Mouse (Mus musculus) liver, postnatal 0 days (tissue): ENCODE measurements around the gene Fam166a. TPM values are rescaled to one million over a fixed set of nuclear protein-coding genes. Genes with fewer than 3 reads are reported as not detected.
"Not testable (repeated sequence)": the region's sequence is repeated elsewhere in the genome, so short reads cannot be mapped to it uniquely, and the experiment has no call there.

Source experiments
- ATAC-seq: fragments of 200-750 bp; cut with Nextera tagmentation; 2 replicates; pipeline ENCODE4 v1.8.0; 2017; ENCODE audit warnings: mild to moderate bottlenecking, moderate library complexity
- DNase-seq: peaks from one replicate; pipeline ENCODE4 v3.0.0-alpha.2; 2016
- H3K27ac ChIP-seq: fragments of 300-500 bp; sonication (generic); 2 replicates; pipeline ENCODE4 v1.5.1; 2014; ENCODE audit warnings: antibody characterized with exemption, moderate library complexity, mild to moderate bottlenecking, low read depth
- H3K27me3 ChIP-seq: fragments of 300-500 bp; sonication (generic); 2 replicates; pipeline ENCODE4 v1.6.1; 2014; ENCODE audit warnings: low read length, control low read depth, mixed read lengths; ENCODE audit not compliant: insufficient read depth
- H3K36me3 ChIP-seq: fragments of 300-500 bp; sonication (generic); replicated peaks from 2 replicates; pipeline ENCODE4 v1.6.1; 2014; ENCODE audit warnings: mild to moderate bottlenecking, control low read depth, low read length, moderate library complexity, mixed read lengths; ENCODE audit not compliant: insufficient read depth
- H3K4me1 ChIP-seq: fragments of 300-500 bp; sonication (generic); 2 replicates; pipeline ENCODE4 v1.6.1; 2014; ENCODE audit warnings: antibody characterized with exemption, mild to moderate bottlenecking, control low read depth; ENCODE audit not compliant: insufficient read depth
- H3K4me2 ChIP-seq: fragments of 300-500 bp; sonication (generic); 2 replicates; pipeline ENCODE4 v1.6.1; 2014; ENCODE audit warnings: low read depth, mild to moderate bottlenecking, low read length, moderate library complexity, mixed read lengths
- H3K4me3 ChIP-seq: fragments of 300-500 bp; sonication (generic); 2 replicates; pipeline ENCODE4 v1.5.1; 2014; ENCODE audit warnings: low read depth, low read length
- H3K9ac ChIP-seq: fragments of 300-500 bp; sonication (generic); replicated peaks from 2 replicates; pipeline ENCODE4 v1.6.1; 2014; ENCODE audit warnings: mild to moderate bottlenecking, moderate library complexity
- H3K9me3 ChIP-seq: fragments of 300-500 bp; sonication (generic); 2 replicates; pipeline ENCODE4 v1.6.1; 2016; ENCODE audit warnings: mild to moderate bottlenecking, control low read depth, low read length, mixed read lengths
- CTCF ChIP-seq: sonication (generic); IDR thresholded peaks from 2 replicates; pipeline ENCODE4 v1.5.1; 2016; ENCODE audit warnings: antibody characterized with exemption, low read depth
- EP300 ChIP-seq: IDR thresholded peaks from 2 replicates; pipeline ENCODE4 v1.6.1; 2016; ENCODE audit warnings: antibody characterized with exemption, low read depth, mild to moderate bottlenecking
- WGBS: fragments of 180-500 bp; shearing (Covaris S2); extraction: QIAGEN DNeasy Blood & Tissue Kit; methylation state at CpG from one replicate; pipeline ENCODE4 v1.1.7; 2014; ENCODE audit not compliant: insufficient replicate concordance; 5-methylcytosine and 5-hydroxymethylcytosine counted together
- polyA plus RNA-seq: library from polyadenylated mRNA; unstranded; fragments of >200 nt; fragmentation: Nextera tagmentation; extraction: Ambion mirVana; gene quantifications from 2 replicates; pipeline ENCODE4 v1.2.1, GENCODE M21; 2015

Gene Fam166a
- polyA plus RNA-seq, 1 experiment from 2014 or later, result not detected

DNA sequence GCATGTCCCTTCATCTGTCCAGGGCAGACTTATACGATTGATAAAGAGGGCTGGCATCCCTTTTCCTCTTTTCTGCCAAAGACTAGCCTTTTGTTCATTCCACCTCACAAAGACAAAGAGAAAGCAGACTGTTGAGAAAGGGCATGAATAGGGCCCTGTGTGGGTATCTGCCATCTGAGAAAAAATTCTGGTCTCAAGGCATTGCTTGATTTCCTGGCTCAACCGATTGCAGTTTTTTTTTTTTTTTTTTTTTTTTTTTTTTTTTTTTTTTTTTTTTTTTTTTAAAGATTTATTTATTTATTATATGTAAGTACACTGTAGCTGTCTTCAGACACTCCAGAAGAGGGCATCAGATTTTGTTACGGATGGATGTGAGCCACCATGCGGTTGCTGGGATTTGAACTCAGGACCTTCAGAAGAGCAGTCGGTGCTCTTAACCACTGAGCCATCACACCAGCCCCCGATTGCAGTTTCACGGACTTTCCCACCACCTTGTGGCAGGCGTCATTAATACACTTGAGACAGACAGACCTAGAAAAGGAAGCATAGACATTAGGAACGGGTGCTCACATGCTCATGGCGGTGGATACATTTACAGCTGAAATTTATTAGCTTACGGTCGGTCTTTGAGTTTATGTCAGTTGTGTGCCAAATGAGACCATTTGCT lies 38.0 kb downstream of the Fam166a start:
- Histone ChIP-seq H3K27ac (0 out of 2 replicates have a peak overlapping the region, but pooled peaks have one; percentile 89), H3K4me2 (peak overlapping the region; percentile 88), H3K4me3 (peak overlapping the region; percentile 88), H3K9ac (peak overlapping the region; percentile 88; the same call in 1 of the 2 replicates), H3K4me1 (peaks cover 14% of the 10 kb centered on the region)
- not testable (repeated sequence) for H3K9me3 ChIP-seq, H3K36me3 ChIP-seq, H3K27me3 ChIP-seq
- 41% methylated on average over 10 of the region's 12 CpGs for WGBS
- TF ChIP-seq CTCF, result peak; percentile 60
- ATAC-seq (0 out of 2 replicates have a peak, but pooled peaks have one; percentile 16), DNase-seq (peak; percentile 68)

DNA sequence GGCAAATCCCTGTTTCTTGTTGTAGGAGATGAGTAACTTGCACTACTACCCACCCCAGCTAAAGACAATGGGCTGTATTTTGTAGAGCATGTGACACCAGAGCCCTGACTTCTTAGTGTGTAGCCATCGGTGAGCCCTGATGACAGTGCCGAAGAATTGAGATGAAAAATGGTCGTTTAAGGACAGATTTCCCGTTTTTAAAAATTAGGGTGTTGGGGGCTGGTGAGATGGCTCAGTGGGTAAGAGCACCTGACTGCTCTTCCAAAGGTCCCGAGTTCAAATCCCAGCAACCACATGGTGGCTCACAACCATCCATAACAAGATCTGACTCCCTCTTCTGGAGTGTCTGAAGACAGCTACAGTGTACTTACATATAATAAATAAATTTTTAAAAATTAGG lies 38.7 kb downstream of the Fam166a start:
- H3K9me3 ChIP-seq, H3K36me3 ChIP-seq, DNase-seq, H3K4me2 ChIP-seq, H3K27me3 ChIP-seq, H3K27ac ChIP-seq, H3K9ac ChIP-seq, ATAC-seq, H3K4me3 ChIP-seq: not testable (repeated sequence)
- H3K4me1 ChIP-seq, result peaks cover 19% of the 10 kb centered on the region
- 80% methylated on average over 5 of the region's 5 CpGs for WGBS

DNA sequence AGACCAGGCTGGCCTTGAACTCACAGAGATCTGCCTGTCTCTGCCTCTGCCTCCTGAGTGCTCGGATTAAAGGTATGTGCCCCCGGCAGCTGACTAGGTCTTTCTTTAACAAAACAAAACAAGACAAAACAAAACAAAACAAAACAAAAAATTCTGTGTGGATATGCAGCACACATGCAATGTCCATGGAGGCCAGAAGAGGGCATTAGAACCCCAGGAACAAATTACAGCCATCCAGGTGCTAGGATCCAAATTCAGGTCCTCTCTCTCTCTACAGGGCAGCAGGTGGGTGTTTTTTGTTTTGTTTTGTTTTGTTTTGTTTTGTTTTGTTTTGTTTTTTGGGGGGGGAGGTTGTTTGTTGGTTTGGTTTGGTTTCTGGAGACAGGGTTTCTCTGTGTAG lies 40.3 kb downstream of the Fam166a start:
- ATAC-seq (no peak), DNase-seq (no peak)
- TF ChIP-seq CTCF (peak; percentile 71), EP300 (no peak)
- Histone ChIP-seq H3K9me3 (no peaks in the 10 kb centered on the region), H3K36me3 (no peaks in the 10 kb centered on the region), H3K4me2 (no peak overlapping the region), H3K27ac (no peak overlapping the region), H3K9ac (no peak overlapping the region), H3K27me3 (no peaks in the 10 kb centered on the region), H3K4me1 (peaks cover 27% of the 10 kb centered on the region), H3K4me3 (no peak overlapping the region)
- 49% methylated on average over 2 of the region's 2 CpGs for WGBS

DNA sequence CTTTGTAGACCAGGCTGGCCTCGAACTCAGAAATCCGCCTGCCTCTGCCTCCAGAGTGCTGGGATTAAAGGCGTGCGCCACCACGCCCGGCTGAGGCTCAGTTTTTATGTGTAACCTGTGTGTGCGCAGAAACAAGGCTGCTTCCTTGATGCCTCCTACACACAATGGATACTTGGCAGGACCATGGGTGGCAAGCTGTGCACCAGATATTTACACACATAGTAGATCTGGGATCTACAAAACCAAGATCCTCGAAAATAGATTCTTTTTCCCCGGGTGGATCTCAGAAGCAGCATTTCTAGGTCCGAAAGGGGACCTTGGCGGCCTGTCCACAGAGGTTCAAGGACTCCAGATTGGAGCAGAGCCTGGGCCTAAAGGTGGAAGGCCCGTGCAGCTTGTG lies 43.3 kb downstream of the Fam166a start:
- ATAC-seq (peak; percentile 10), DNase-seq (no peak)
- no peaks in the 10 kb centered on the region for H3K36me3 ChIP-seq
- no peaks in the 10 kb centered on the region for H3K27me3 ChIP-seq
- peak overlapping the region; percentile 61 for H3K27ac ChIP-seq
- WGBS, result 35% methylated on average over 11 of the region's 12 CpGs
- H3K9ac ChIP-seq, result peak overlapping the region; percentile 70
- peak overlapping the region; percentile 93 for H3K4me2 ChIP-seq
- peak overlapping the region; percentile 86 for H3K4me3 ChIP-seq
- H3K9me3 ChIP-seq, result no peaks in the 10 kb centered on the region
- H3K4me1 ChIP-seq, result peaks cover 43% of the 10 kb centered on the region
- TF ChIP-seq EP300, result no peak

DNA sequence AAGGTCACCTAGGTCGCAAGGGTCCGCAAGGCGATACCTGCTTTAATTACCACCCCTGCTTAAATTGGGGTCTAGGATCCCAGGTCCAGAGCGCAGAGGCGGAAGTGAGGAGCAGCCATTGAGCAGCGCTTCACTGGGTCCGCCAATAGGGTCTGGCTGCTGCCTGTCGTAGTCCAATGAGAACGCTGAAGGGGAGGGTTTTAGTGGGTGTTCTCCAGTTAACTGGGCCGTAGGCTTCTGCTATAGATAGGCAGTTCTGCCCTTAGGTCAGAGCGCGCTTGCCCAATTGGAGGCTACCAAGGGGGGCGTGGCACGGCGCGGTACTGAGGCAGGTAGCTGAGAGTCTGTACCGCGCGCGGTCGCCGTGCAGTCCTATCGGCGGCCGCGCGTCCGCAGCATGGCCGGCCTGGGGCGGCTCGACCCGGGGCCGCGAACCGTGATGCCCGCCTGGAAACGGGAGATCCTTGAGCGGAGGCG lies 43.8 kb downstream of the Fam166a start, which contains the start of gene Tprn:
Gene Tprn (plus strand): TSS at position 328 of the 477 bp plus-strand sequence.
- no peaks in the 10 kb centered on the region for H3K27me3 ChIP-seq
- TF ChIP-seq CTCF (no peak), EP300 (peak; percentile 49)
- H3K4me1 ChIP-seq, result peaks cover 48% of the 10 kb centered on the region
- H3K9ac ChIP-seq, result peak within 1 kb of the TSS; percentile 74
- ATAC-seq (peak; percentile 93), DNase-seq (peak; percentile 96)
- peak within 1 kb of the TSS; percentile 61 for H3K27ac ChIP-seq
- H3K9me3 ChIP-seq, result no peaks in the 10 kb centered on the region
- H3K4me2 ChIP-seq, result peak within 1 kb of the TSS; percentile 93
- no peaks in the 10 kb centered on the region for H3K36me3 ChIP-seq
- peak within 1 kb of the TSS; percentile 86 for H3K4me3 ChIP-seq
- WGBS, result under 1% methylated on average over 39 of the region's 39 CpGs

- H3K4me2 ChIP-seq, result peak overlapping the region; percentile 93
- 0 out of 2 replicates have a peak, but pooled peaks cover 2% of the 10 kb centered on the region for H3K36me3 ChIP-seq
- H3K27ac ChIP-seq, result peak overlapping the region; percentile 52
- H3K9ac ChIP-seq, result peak overlapping the region; percentile 74
- peak overlapping the region; percentile 86 for H3K4me3 ChIP-seq
- no peaks in the 10 kb centered on the region for H3K27me3 ChIP-seq
- DNase-seq, result peak; percentile 56
- WGBS, result 1% methylated on average over 79 of the region's 82 CpGs
- TF ChIP-seq EP300 (no peak), CTCF (0 out of 2 replicates have a peak, but pooled peaks have one; percentile 7)
- no peaks in the 10 kb centered on the region for H3K9me3 ChIP-seq
- peak; percentile 15 for ATAC-seq
- H3K4me1 ChIP-seq, result peaks cover 55% of the 10 kb centered on the region
These were observed 44.5 kb downstream of the Fam166a start for GRCm38 (mm10) chr2:25262795-25263622.
